Mouse (Mus musculus) c-Kit-positive CD71-negative TER-119-negative erythroid progenitor cells, embryonic 14.5 days (primary cell): ENCODE measurements around the gene Pmfbp1.

Source experiments
- DNase-seq: peaks from one replicate; pipeline ENCODE4 v3.0.0-alpha.2; 2013; ENCODE audit warnings: low read depth

Pmfbp1 gene

GRCm38 (mm10) chr8:109591367-109591766 is 97.5 kb downstream of the Pmfbp1 start:
- DNase-seq: no peak

- no peak for DNase-seq
Observed at GRCm38 (mm10) chr8:109592164-109592563, 98.3 kb downstream of the Pmfbp1 start.
